Mouse (Mus musculus) heart, embryonic 16.5 days (tissue): ENCODE data around the gene Srgap1. TPM values are rescaled to one million over a fixed set of nuclear protein-coding genes. Genes with fewer than 3 reads are reported as not detected.

Experiments
- ATAC-seq: fragments of 200-750 bp; cut with Nextera tagmentation; replicated peaks from 2 replicates; pipeline ENCODE4 v1.8.0; 2017; ENCODE audit warnings: moderate number of reproducible peaks; ENCODE audit not compliant: insufficient read depth, low FRiP score; ENCODE audit errors: extremely low read depth
- H3K27ac ChIP-seq: fragments of 300-500 bp; sonication (generic); 2 replicates; pipeline ENCODE4 v1.5.1; 2014; ENCODE audit warnings: mild to moderate bottlenecking, low read length, control low read depth, moderate library complexity
- H3K27me3 ChIP-seq: fragments of 300-500 bp; sonication (generic); 2 replicates; pipeline ENCODE4 v1.6.1; 2014; ENCODE audit warnings: low read length, mixed read lengths; ENCODE audit not compliant: control insufficient read depth, insufficient read depth
- H3K36me3 ChIP-seq: fragments of 300-500 bp; sonication (generic); 2 replicates; pipeline ENCODE4 v1.6.1; 2014; ENCODE audit not compliant: control insufficient read depth, insufficient read depth
- H3K4me1 ChIP-seq: fragments of 300-500 bp; sonication (generic); 2 replicates; pipeline ENCODE4 v1.6.1; 2014; ENCODE audit warnings: low read length, mixed read lengths; ENCODE audit not compliant: control insufficient read depth, insufficient read depth
- H3K4me2 ChIP-seq: fragments of 300-500 bp; sonication (generic); 2 replicates; pipeline ENCODE4 v1.6.1; 2014; ENCODE audit warnings: low read depth, mild to moderate bottlenecking, control low read depth, low read length
- H3K4me3 ChIP-seq: fragments of 300-500 bp; sonication (generic); 2 replicates; pipeline ENCODE4 v1.5.1; 2014; ENCODE audit warnings: mild to moderate bottlenecking, control low read depth, low read length
- H3K9ac ChIP-seq: fragments of 300-500 bp; sonication (generic); 2 replicates; pipeline ENCODE4 v1.6.1; 2014; ENCODE audit warnings: low read length, control low read depth
- H3K9me3 ChIP-seq: fragments of 300-500 bp; sonication (generic); replicated peaks from 2 replicates; pipeline ENCODE4 v1.6.1; 2016; ENCODE audit warnings: low read length; ENCODE audit not compliant: control insufficient read depth
- WGBS: fragments of 180-500 bp; shearing (Covaris S2); extraction: QIAGEN DNeasy Blood & Tissue Kit; methylation state at CpG from one replicate; pipeline ENCODE4 v1.1.7; 2014; 5-methylcytosine and 5-hydroxymethylcytosine counted together
- polyA plus RNA-seq: library from polyadenylated mRNA; unstranded; fragments of >200 nt; fragmentation: Nextera tagmentation; extraction: Ambion mirVana; gene quantifications from 2 replicates; pipeline ENCODE4 v1.2.1, GENCODE M21; 2015

Gene Srgap1
- 6.8 and 7.1 TPM in 2 replicates for polyA plus RNA-seq

- peak; percentile 84 for ATAC-seq
Observed at GRCm38 (mm10) chr10:122046904-122047726, at the start of gene Srgap1. Srgap1 (minus strand) TSS chr10:122047315.

GRCm38 (mm10) chr10:122096462-122096979 is 49.4 kb upstream of the Srgap1 start:
- H3K27me3 ChIP-seq = no peaks in the 10 kb centered on the region
- no peaks in the 10 kb centered on the region for H3K9me3 ChIP-seq
- H3K36me3 ChIP-seq = no peaks in the 10 kb centered on the region
- H3K27ac ChIP-seq = peak overlapping the region; percentile 76
- H3K9ac ChIP-seq = peak overlapping the region; percentile 86
- H3K4me1 ChIP-seq = peaks cover 9% of the 10 kb centered on the region
- peak overlapping the region; percentile 89 for H3K4me2 ChIP-seq
- WGBS = under 1% methylated on average over 48 of the region's 48 CpGs
- ATAC-seq = peak; percentile 56
- H3K4me3 ChIP-seq = peak overlapping the region; percentile 57

More at GRCm38 (mm10) chr10:122046904-122047726, at the start of gene Srgap1:
- H3K9me3 ChIP-seq = no peaks in the 10 kb centered on the region
- peaks cover 7% of the 10 kb centered on the region for H3K27me3 ChIP-seq
- peak within 1 kb of the TSS; percentile 80 for H3K4me3 ChIP-seq
- under 1% methylated on average over 57 of the region's 79 CpGs for WGBS
- H3K9ac ChIP-seq = peak within 1 kb of the TSS; percentile 87
- peak within 1 kb of the TSS; percentile 77 for H3K27ac ChIP-seq
- H3K36me3 ChIP-seq = no peaks in the 10 kb centered on the region
- H3K4me1 ChIP-seq = no peaks in the 10 kb centered on the region
- peak within 1 kb of the TSS; percentile 77 for H3K4me2 ChIP-seq

GRCm38 (mm10) chr10:122090472-122090871 is 43.4 kb upstream of the Srgap1 start:
- peaks cover 25% of the 10 kb centered on the region for H3K36me3 ChIP-seq
- 91% methylated on average over 1 of the region's 1 CpGs for WGBS

GRCm38 (mm10) chr10:122081352-122081751 is 34.2 kb upstream of the Srgap1 start:
- 15% methylated on average over 1 of the region's 1 CpGs for WGBS
- peak; percentile 55; the same call in 1 of the 2 replicates for ATAC-seq
- Histone ChIP-seq H3K27ac (no peak overlapping the region), H3K4me3 (no peak overlapping the region), H3K9ac (no peak overlapping the region), H3K4me1 (peaks cover 2% of the 10 kb centered on the region; the same call in 1 of the 2 replicates), H3K9me3 (no peaks in the 10 kb centered on the region), H3K36me3 (0 out of 2 replicates have a peak, but pooled peaks cover 5% of the 10 kb centered on the region), H3K4me2 (no peak overlapping the region), H3K27me3 (no peaks in the 10 kb centered on the region)

More at GRCm38 (mm10) chr10:122090472-122090871, 43.4 kb upstream of the Srgap1 start:
- Histone ChIP-seq H3K4me1 (peaks cover 3% of the 10 kb centered on the region), H3K4me3 (no peak overlapping the region), H3K4me2 (no peak overlapping the region), H3K27ac (no peak overlapping the region), H3K9ac (no peak overlapping the region), H3K9me3 (peaks cover 7% of the 10 kb centered on the region), H3K27me3 (no peaks in the 10 kb centered on the region)
- ATAC-seq = no peak

GRCm38 (mm10) chr10:122069153-122069552 is 22.0 kb upstream of the Srgap1 start:
- Histone ChIP-seq H3K27ac (no peak overlapping the region), H3K27me3 (no peaks in the 10 kb centered on the region), H3K9me3 (no peaks in the 10 kb centered on the region), H3K9ac (no peak overlapping the region), H3K4me2 (no peak overlapping the region), H3K4me3 (no peak overlapping the region), H3K36me3 (no peaks in the 10 kb centered on the region), H3K4me1 (peaks cover 5% of the 10 kb centered on the region)
- ATAC-seq = no peak

GRCm38 (mm10) chr10:122055826-122056225 is 8.7 kb upstream of the Srgap1 start:
- Histone ChIP-seq H3K4me2 (no peak overlapping the region), H3K9me3 (no peaks in the 10 kb centered on the region), H3K4me1 (no peaks in the 10 kb centered on the region), H3K27ac (no peak overlapping the region), H3K27me3 (no peaks in the 10 kb centered on the region), H3K36me3 (no peaks in the 10 kb centered on the region), H3K4me3 (no peak overlapping the region), H3K9ac (no peak overlapping the region)
- no peak for ATAC-seq
- 89% methylated on average over 6 of the region's 6 CpGs for WGBS

GRCm38 (mm10) chr10:122054535-122054934 is 7.4 kb upstream of the Srgap1 start:
- ATAC-seq = peak; percentile 63; the same call in 1 of the 2 replicates
- Histone ChIP-seq H3K27me3 (no peaks in the 10 kb centered on the region), H3K4me1 (no peaks in the 10 kb centered on the region), H3K9ac (no peak overlapping the region), H3K9me3 (no peaks in the 10 kb centered on the region), H3K4me3 (no peak overlapping the region), H3K36me3 (no peaks in the 10 kb centered on the region), H3K4me2 (no peak overlapping the region; the same call in 1 of the 2 replicates), H3K27ac (no peak overlapping the region)
- 12% methylated on average over 8 of the region's 8 CpGs for WGBS

GRCm38 (mm10) chr10:122051831-122052230 is 4.7 kb upstream of the Srgap1 start:
- no peaks in the 10 kb centered on the region for H3K36me3 ChIP-seq
- 15% methylated on average over 6 of the region's 6 CpGs for WGBS
- no peaks in the 10 kb centered on the region for H3K9me3 ChIP-seq
- no peak overlapping the region for H3K4me2 ChIP-seq
- no peak overlapping the region for H3K9ac ChIP-seq
- peaks cover 7% of the 10 kb centered on the region for H3K27me3 ChIP-seq
- no peaks in the 10 kb centered on the region for H3K4me1 ChIP-seq
- no peak overlapping the region for H3K4me3 ChIP-seq
- no peak for ATAC-seq
- H3K27ac ChIP-seq = no peak overlapping the region
